In genomic region chr11:89067301-89067822, GRCm38 (mm10) we compare ENCODE assay signal across 18 mouse cellular contexts. TPM values are rescaled to one million over a fixed set of nuclear protein-coding genes. Genes with fewer than 3 reads are reported as not detected.
DNase-seq lines count a peak whose midpoint lies in the region; ATAC-seq lines count a peak whose summit lies in the region.
"Had no signal": no experiment of that assay in that cellular context is flagged by ENCODE, and none has a peak within 500 bp of the region (broad histone marks: within the 10 kb centered on the region; RNA-seq: fewer than 3 reads in every experiment).

No protein-coding gene starts in this region.

- no peaks in the 10 kb centered on the region for H3K27me3 ChIP-seq in lung, embryonic 16.5 days (ENCODE audit: control insufficient read depth, insufficient read depth, low read depth, low read length)
- H3K27me3 ChIP-seq: embryonic facial prominence, embryonic 13.5 days; intestine, embryonic 15.5 days had no signal

- intact Hi-C loops in heart, postnatal 10 days (cut with DNase I), result no loop called here

- H3K9me3 ChIP-seq in lung, embryonic 16.5 days (ENCODE audit: control insufficient read depth, low read length), result no peaks in the 10 kb centered on the region
- H3K9me3 ChIP-seq: embryonic facial prominence, embryonic 13.5 days; G1E; intestine, embryonic 15.5 days; liver, embryonic 12.5 days had no signal

- no peak overlapping the region for H3K4me3 ChIP-seq in lung, embryonic 16.5 days (ENCODE audit: low read length)
- H3K4me3 ChIP-seq: embryonic facial prominence, embryonic 13.5 days; intestine, embryonic 15.5 days; liver, embryonic 12.5 days had no signal

- H3K4me2 ChIP-seq in lung, embryonic 16.5 days (ENCODE audit: low read depth, low read length), result no peak overlapping the region
- H3K4me2 ChIP-seq: embryonic facial prominence, embryonic 13.5 days; intestine, embryonic 15.5 days; liver, embryonic 12.5 days had no signal

- DNase-seq in adrenal gland, postnatal 25 days, result peak; percentile 3
- no peak for DNase-seq in adrenal gland, postnatal 14 days
- no peak for DNase-seq in lung, postnatal 25 days (ENCODE audit: low spot score)
- peak; percentile 45 to 46 for DNase-seq in heart, postnatal 10 days
- DNase-seq in thymus, postnatal 25 days, result peak; percentile 61
- DNase-seq in testis, postnatal 14 days (ENCODE audit: low spot score), result no peak
- DNase-seq: cerebellum, adult 9-11 months; gastrocnemius, postnatal 25 days; right cerebral cortex, postnatal 25 days had no signal

- peak; percentile 45 for ATAC-seq in lung, embryonic 16.5 days (ENCODE audit: low read depth)
- ATAC-seq in frontal cortex, adult (ENCODE audit: low TSS enrichment), result no peak
- ATAC-seq: activated CD4-positive, CD25-positive, alpha-beta regulatory T cell, adult 4 months; forebrain, embryonic 14.5 days; intestine, embryonic 15.5 days; liver, embryonic 12.5 days had no signal

- H3K9ac ChIP-seq in lung, embryonic 16.5 days (ENCODE audit: low read length), result no peak overlapping the region
- H3K9ac ChIP-seq: embryonic facial prominence, embryonic 13.5 days; intestine, embryonic 15.5 days; liver, embryonic 12.5 days had no signal

- H3K4me1 ChIP-seq in lung, embryonic 16.5 days (replicated peaks; ENCODE audit: control insufficient read depth, insufficient read depth, low read length), result no peaks in the 10 kb centered on the region
- H3K4me1 ChIP-seq: embryonic facial prominence, embryonic 13.5 days; intestine, embryonic 15.5 days had no signal

- H3K27ac ChIP-seq in lung, embryonic 16.5 days (ENCODE audit: low read length), result peak overlapping the region; percentile 64
- H3K27ac ChIP-seq: embryonic facial prominence, embryonic 13.5 days; intestine, embryonic 15.5 days; liver, embryonic 12.5 days had no signal

- no peaks in the 10 kb centered on the region for H3K36me3 ChIP-seq in lung, embryonic 16.5 days (ENCODE audit: control insufficient read depth, insufficient read depth, low read length)
- H3K36me3 ChIP-seq: embryonic facial prominence, embryonic 13.5 days; G1E; intestine, embryonic 15.5 days; liver, embryonic 12.5 days had no signal

- WGBS in lung, embryonic 16.5 days, result 56% methylated on average over 6 of the region's 6 CpGs

RNA-seq across cellular contexts. Expression of gene Dgke, which starts 0.7 kb away (rescaled TPM):
- total RNA-seq in adrenal gland, postnatal 25 days (2021), result 9.5 and 10.4 TPM in 2 replicates
- total RNA-seq in adrenal gland, postnatal 14 days (2021), result 12.8 and 15.0 TPM in 2 replicates
- polyA plus RNA-seq in lung, embryonic 16.5 days (2015; fragmentation: Nextera tagmentation; extraction: Ambion mirVana), result 4.5 and 5.1 TPM in 2 replicates
- total RNA-seq in heart, postnatal 10 days (2021), result 10 to 100 TPM; 13.1 to 13.5 TPM

RNA-seq across cellular contexts. Expression of gene Gm525, which starts 6.3 kb away (rescaled TPM):
- not detected in 2 replicates for total RNA-seq in adrenal gland, postnatal 25 days (2021)
- total RNA-seq in adrenal gland, postnatal 14 days (2021), result not detected in 2 replicates
- polyA plus RNA-seq in lung, embryonic 16.5 days (2015; fragmentation: Nextera tagmentation; extraction: Ambion mirVana), result 1.2 and 2.1 TPM in 2 replicates
- total RNA-seq in heart, postnatal 10 days (2021), result not detected
- total RNA-seq: G1E; gastrocnemius, postnatal 25 days had no signal
- polyA plus RNA-seq: activated CD4-positive, CD25-positive, alpha-beta regulatory T cell, adult 4 months; forebrain, embryonic 14.5 days; G1E; hindbrain, embryonic 11.5 days; liver, embryonic 12.5 days had no signal

Comparison
In these comparisons a context has a peak if more than half of its experiments do, and no peak if none do; other contexts are left out.
1. DNase-seq: peak in adrenal gland, postnatal 25 days (single experiment), heart, postnatal 10 days (2 of 2) and thymus, postnatal 25 days (single experiment); none in adrenal gland, postnatal 14 days (single experiment), lung, postnatal 25 days (single experiment) and testis, postnatal 14 days (single experiment).